Mouse (Mus musculus) adrenal gland, postnatal 4 days (tissue): ENCODE measurements around the gene Notch2. TPM values are rescaled to one million over a fixed set of nuclear protein-coding genes. Genes with fewer than 3 reads are reported as not detected.

ENCODE experiments used
- DNase-seq, 2 experiments: peaks; one replicate each; pipeline ENCODE4 v3.0.0; 2021 to 2022; ENCODE audit warnings: low spot score in 2 of 2, mixed read lengths in 2 of 2
- total RNA-seq, 2 experiments: library from RNA; stranded (reverse); gene quantifications; 2 replicates each; pipeline ENCODE4 v1.2.3; 2021

Notch2 gene
- total RNA-seq, 2 experiments from 2014 or later, result 73.9 to 80.1 TPM

DNA sequence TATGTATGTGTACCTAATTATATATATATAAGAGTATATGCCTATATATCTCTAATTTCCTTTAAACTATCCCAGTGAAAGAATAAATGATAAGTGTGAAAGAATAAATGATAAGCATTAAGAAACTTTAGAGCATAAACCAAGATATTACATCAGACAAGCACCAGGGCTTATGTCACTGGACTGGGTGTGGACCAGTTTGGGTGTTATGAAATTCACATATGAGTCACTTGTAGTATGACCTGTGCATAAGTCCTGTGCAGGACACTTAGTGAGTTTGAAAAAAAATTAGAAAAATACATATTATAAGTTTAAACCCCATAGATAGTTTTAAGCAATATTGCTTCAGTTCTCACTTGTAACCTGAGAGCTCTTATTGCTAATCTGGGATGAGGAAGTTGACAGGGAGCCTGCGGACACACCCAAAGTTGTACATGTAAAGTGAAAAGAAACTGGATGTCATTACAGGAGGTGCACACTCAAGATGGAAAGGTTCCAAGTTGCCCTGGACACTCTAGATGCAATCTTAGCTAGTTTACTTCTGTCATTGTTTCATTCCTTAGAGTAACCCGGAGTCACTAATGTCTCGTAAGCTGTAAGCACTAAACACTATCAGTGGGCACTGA is 19.3 kb upstream of the Notch2 start:
- no peak for DNase-seq

GRCm38 (mm10) chr3:97994818-97995217 is 18.5 kb upstream of the Notch2 start:
- DNase-seq, result no peak

DNA sequence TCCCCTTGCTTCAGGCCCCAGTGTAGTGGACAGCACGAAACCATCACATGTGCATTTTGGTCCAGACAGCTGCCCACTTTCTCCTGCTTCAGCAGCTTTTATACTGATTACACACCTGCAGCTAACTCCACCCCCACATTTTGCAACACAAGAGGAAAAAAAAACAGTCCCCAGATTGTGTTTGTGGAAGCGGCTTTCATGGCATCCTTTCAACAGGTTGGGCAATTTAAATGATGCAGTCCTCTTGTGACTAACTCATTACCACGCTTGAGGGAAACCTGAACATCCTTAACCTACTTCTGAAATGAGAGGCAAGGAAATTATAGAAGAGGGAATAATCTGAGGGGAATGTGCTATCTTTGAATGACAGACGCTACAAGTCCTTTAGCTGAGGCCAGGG is 15.0 kb upstream of the Notch2 start:
- no peak for DNase-seq

DNA sequence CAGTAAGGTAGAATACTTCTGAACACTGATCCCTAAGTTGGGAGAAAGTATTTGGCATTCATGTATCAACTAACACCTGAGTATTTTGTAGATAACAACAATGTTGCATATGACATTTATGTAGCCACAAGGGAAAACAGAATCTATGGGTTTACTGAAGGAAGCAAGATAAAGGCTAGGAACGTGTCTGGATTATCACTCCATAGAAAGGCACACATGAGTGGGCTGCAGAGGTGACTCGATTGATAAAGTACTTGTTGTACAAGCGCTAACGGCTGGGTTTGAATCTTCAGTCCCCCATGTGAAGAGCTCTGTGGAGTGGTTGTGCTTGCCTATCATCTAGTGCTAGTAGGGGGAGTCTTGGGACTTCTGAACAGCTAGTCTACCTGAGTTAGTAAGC is 9.8 kb upstream of the Notch2 start:
- no peak for DNase-seq

DNA sequence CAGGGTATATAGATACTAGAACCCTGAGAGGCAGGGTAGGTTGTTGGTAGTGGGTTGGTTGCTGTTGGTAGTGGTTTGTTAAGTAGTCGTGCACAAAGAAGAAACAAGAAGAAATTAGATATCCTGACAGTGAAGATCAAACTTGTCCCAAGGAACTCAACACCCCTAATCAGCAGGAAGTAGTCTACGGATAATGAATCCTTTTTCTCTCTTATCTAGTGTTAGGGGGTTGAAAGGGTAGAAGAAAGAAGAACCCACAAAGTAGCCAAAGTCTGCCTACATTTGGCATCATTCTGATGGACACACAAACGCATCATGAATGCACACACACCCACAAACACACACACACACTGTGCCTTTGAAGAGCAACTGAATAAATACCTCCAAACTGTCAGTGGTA is 9.1 kb upstream of the Notch2 start:
- DNase-seq, result no peak

GRCm38 (mm10) chr3:98005306-98005705 is 8.0 kb upstream of the Notch2 start:
- DNase-seq, result no peak

GRCm38 (mm10) chr3:98006046-98006691 is 7.2 kb upstream of the Notch2 start:
- no peak for DNase-seq

- no peak for DNase-seq
Measured at GRCm38 (mm10) chr3:98006973-98007372, 6.4 kb upstream of the Notch2 start.

GRCm38 (mm10) chr3:98008143-98008542 is 5.2 kb upstream of the Notch2 start:
- DNase-seq, result no peak

GRCm38 (mm10) chr3:98009190-98009840 is 4.0 kb upstream of the Notch2 start:
- no peak for DNase-seq

DNA sequence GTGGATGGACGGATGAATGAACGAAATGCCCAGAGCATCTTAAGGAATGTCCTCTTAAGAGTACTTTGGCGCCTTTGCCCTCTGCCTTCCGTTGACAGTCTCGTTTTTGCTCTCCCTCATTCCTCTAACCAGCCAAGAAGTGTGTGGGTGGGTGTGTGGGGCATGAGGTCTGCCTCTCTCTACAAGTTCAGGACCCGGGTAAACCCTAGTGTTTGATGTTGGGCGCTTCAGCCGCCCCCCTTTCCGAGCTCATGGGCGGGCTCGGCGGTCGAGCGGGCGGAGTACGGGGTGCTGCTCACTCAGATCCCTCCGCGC is 284 bp upstream of the Notch2 start:
- no peak for DNase-seq

GRCm38 (mm10) chr3:98015205-98016171 is 2.2 kb downstream of the Notch2 start:
- no peak for DNase-seq

GRCm38 (mm10) chr3:98016901-98017591 is 3.7 kb downstream of the Notch2 start:
- DNase-seq, result no peak

DNA sequence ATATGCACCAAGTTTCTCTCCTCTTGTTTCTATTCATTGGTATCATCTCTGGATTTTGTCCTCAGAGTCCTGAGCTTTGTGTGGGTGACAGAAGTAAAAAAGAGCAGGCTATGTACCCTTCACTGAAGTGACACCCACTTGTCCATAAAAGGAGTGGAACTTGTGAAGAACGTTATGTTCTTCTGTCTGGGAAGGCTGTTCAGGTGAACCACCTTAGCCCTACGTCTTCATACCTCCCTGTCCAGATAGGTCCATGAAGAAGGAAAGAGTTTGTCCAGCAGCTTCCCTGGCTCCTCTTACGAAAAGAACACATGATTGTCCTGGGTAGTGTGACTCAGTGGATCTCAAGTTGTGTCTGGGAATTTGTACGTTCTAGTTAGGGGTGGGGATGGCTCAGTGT is 4.9 kb downstream of the Notch2 start:
- DNase-seq, result no peak

DNA sequence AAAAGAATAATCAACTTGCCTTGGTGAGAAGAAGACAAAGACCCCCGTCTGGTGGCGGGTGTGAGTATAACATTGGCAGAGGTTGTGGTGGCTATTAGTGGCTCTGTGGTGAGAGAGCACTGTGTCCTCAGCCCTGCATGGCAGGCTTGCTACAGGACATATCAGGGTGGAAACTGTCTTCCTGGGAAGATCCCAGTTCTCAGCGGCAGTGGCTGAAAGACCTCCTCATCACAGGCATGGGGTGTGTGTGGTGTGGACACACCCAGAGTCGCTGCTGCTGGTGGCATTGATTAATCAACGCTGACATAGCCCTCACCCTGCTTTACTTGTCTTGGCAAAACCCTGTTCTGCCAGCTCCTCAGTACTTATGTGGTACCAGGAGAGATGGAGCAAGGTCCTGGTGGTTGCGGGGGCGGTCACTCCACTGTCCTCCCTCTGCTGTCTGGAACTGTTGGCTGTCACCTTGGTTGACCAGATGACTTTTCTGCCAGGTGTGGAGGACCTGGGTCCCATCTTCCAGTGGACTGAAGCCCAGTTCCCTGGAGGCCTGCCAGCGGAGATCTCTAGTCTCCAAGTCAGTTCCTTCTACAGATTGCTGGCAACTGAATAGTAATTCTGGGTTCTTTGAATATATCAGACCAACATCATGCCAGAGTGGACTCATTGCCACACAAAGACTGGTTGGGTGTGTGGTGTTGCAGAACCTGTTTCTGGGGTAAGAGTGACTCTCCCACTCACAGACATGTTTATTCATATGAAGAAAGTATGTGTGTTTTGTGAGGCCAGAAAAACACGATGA is 7.3 kb downstream of the Notch2 start:
- DNase-seq, result no peak

- no peak for DNase-seq
Measured at GRCm38 (mm10) chr3:98024288-98024848, 11.0 kb downstream of the Notch2 start.

- no peak for DNase-seq
Measured at GRCm38 (mm10) chr3:98025521-98025920, 12.2 kb downstream of the Notch2 start.

DNA sequence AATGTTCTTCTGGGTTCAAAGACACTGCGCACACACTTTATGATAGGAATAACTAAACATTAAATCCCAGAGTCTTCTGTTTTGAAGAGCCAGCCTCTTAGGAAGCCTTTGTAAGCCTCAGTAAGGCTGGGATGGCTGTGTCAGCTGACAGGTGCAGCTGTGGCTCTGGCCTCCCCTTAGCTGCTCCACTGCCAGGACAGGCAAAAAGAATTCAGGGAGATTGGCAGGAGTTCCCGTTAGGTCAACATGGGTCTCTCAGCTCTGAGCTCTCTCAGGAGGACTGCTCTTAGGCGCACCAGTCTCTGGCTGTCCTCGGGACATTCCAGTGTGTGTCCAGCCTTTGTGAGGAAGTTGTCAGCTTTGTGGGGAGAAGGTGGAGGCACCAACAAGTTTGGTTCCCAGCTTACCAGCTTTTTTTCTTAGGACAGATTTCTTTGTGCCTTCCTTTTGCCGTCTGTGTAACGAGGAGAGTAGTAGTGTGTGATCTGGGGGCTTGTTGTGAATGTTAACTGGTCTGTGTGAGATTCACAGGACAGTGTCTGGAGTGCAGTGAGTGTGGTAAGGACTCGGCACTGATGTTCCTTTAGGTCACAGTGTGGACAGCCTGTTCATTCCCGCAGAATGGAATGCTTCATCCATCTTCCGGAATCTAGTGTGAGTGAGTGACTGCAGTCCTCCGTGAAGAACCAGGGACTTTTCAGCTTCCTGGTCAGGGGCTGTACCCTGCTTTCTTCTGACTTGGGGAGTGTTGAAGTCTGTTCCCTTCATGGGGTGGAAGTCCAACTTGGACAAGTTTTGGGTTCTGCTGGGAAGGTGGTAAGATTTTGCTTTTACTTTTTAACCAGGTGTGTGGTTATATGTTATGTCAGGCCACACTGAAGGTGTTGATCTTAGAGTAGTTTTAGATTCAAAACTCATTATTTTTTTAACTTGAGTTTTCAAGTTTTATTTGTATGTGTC is 12.9 kb downstream of the Notch2 start:
- no peak for DNase-seq

- DNase-seq, result no peak
Measured at GRCm38 (mm10) chr3:98027371-98027774, 14.0 kb downstream of the Notch2 start.
